Mouse (Mus musculus) hindbrain, embryonic 12.5 days (tissue): ENCODE measurements around the gene Vwce. TPM values are rescaled to one million over a fixed set of nuclear protein-coding genes. Genes with fewer than 3 reads are reported as not detected.

Experiments used
- ATAC-seq: fragments of 200-750 bp; cut with Nextera tagmentation; 2 replicates; pipeline ENCODE4 v1.8.0; 2017; ENCODE audit warnings: moderate TSS enrichment; ENCODE audit not compliant: low FRiP score
- H3K27ac ChIP-seq: fragments of 300-500 bp; sonication (generic); 2 replicates; pipeline ENCODE4 v1.5.1; 2016; ENCODE audit warnings: mild to moderate bottlenecking
- H3K27me3 ChIP-seq: fragments of 300-500 bp; sonication (generic); 2 replicates; pipeline ENCODE4 v1.6.1; 2016; ENCODE audit warnings: mild to moderate bottlenecking
- H3K36me3 ChIP-seq: fragments of 300-500 bp; sonication (generic); 2 replicates; pipeline ENCODE4 v1.6.1; 2016; ENCODE audit warnings: mild to moderate bottlenecking
- H3K4me1 ChIP-seq: fragments of 300-500 bp; sonication (generic); 2 replicates; pipeline ENCODE4 v1.6.1; 2016
- H3K4me2 ChIP-seq: fragments of 300-500 bp; sonication (generic); replicated peaks from 2 replicates; pipeline ENCODE4 v1.6.1; 2016; ENCODE audit warnings: mild to moderate bottlenecking
- H3K4me3 ChIP-seq: fragments of 300-500 bp; sonication (generic); 2 replicates; pipeline ENCODE4 v1.5.1; 2016; ENCODE audit warnings: mild to moderate bottlenecking
- H3K9ac ChIP-seq: fragments of 300-500 bp; sonication (generic); 2 replicates; pipeline ENCODE4 v1.6.1; 2016; ENCODE audit warnings: mild to moderate bottlenecking, moderate library complexity
- H3K9me3 ChIP-seq: fragments of 300-500 bp; sonication (generic); replicated peaks from 2 replicates; pipeline ENCODE4 v1.6.1; 2016; ENCODE audit warnings: mild to moderate bottlenecking
- WGBS: fragments of 180-500 bp; shearing (Covaris S2); methylation state at CpG from one replicate; pipeline ENCODE4 v1.1.7; 2016; 5-methylcytosine and 5-hydroxymethylcytosine counted together
- polyA plus RNA-seq: library from polyadenylated mRNA; unstranded; fragments of >200 nt; fragmentation: Nextera tagmentation; extraction: Ambion mirVana; gene quantifications from 2 replicates; pipeline ENCODE4 v1.2.1, GENCODE M21; 2016

Gene Vwce
- polyA plus RNA-seq, 1 experiment from 2014 or later: 0.74 TPM

DNA sequence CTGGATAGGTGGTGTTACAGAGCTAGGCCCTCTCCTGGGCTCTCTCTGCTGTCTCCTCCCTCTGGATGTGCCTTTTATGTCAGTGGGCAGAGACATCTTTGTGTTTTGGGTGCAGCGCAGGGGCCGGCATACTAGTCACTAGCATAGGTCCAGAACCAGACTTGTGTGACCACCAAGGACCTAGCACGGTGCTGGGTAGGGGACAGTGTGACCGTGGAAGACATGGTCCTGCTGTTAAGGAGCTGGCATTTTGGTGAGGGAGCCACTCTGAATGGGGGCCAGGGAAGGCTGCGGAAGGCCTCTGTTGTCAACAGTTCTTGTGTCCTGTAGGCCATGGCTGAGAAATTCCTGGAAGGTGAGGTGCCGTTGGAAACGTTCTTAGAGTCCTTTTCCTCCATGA, 78.2 kb downstream of the Vwce start:
- H3K36me3 ChIP-seq: peaks cover 44% of the 10 kb centered on the region
- no peak for ATAC-seq

DNA sequence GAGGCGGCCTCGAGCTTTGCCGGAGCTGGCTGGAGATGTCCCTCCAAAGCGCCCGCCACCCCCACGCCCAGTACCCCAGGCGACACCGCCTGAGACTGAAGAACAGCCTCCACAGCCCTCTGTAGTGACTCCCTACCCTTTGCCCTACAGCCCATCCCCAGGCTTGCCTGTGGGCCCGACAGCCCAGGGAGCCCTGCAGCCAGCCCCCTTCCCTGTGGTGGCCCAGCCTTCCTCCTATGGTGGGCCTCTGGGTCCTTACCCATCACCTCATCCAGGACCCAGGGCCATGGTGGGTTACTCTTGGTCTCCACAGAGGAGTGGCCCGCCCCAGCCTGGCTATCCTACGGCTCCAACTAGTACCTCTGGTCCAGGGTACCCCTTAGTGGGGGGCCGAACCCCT, 78.6 kb downstream of the Vwce start:
- peaks cover 20% of the 10 kb centered on the region for H3K4me1 ChIP-seq
- H3K27me3 ChIP-seq: no peaks in the 10 kb centered on the region
- H3K36me3 ChIP-seq: peaks cover 39% of the 10 kb centered on the region
- 95% methylated on average over 12 of the region's 12 CpGs for WGBS
- H3K9ac ChIP-seq: no peak overlapping the region
- ATAC-seq: no peak
- no peak overlapping the region for H3K27ac ChIP-seq
- no peak overlapping the region for H3K4me2 ChIP-seq
- no peak overlapping the region for H3K4me3 ChIP-seq
- H3K9me3 ChIP-seq: no peaks in the 10 kb centered on the region

More for the DNA sequence above, 78.2 kb downstream of the Vwce start:
- WGBS: 92% methylated on average over 7 of the region's 7 CpGs
- H3K9me3 ChIP-seq: no peaks in the 10 kb centered on the region
- no peak overlapping the region for H3K4me2 ChIP-seq
- H3K27ac ChIP-seq: no peak overlapping the region
- no peak overlapping the region for H3K4me3 ChIP-seq
- no peak overlapping the region for H3K9ac ChIP-seq
- H3K27me3 ChIP-seq: no peaks in the 10 kb centered on the region
- H3K4me1 ChIP-seq: peaks cover 20% of the 10 kb centered on the region

DNA sequence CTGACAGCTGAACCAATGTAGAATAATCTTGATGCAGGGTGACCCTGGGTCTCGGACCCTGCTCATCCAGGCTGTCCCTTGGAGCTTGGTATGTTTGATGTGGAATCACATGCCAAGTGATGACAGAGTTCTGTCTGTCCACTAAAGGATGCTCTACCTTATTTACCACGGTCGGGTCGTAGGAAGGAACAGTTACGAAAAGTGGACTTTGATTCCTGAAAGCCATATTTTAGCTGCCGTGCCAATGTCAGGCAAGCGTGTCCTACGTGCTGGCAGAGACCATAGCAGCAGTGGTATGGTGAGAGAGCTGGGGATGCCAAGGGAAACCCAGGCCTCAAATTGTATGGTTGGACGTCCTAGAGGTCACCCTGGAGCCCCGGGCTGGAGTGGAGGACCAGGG, 79.5 kb downstream of the Vwce start:
- H3K27ac ChIP-seq: no peak overlapping the region
- 91% methylated on average over 10 of the region's 10 CpGs for WGBS
- no peak for ATAC-seq

DNA sequence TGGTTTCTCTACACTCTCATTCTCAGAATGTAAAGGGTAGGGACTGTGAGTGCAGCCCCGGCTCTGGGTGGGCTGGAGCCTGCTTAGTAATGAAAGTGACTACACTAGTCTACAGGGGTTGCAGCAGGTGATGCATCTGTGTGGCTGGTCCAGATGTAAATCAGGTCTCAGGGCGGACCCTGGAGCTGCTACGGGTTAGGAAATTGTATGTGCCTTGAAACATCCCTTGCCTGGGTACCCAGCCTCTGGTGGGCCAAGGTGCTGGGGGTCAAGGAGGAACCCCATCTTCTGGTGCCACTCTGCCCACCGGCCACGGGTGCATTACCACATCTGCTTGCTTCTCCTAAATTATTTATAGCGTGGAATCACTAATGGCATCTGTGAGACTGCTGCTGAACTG, 80.2 kb downstream of the Vwce start:
- no peak for ATAC-seq
- Histone ChIP-seq H3K4me2 (no peak overlapping the region), H3K27me3 (no peaks in the 10 kb centered on the region), H3K9ac (no peak overlapping the region), H3K36me3 (peaks cover 37% of the 10 kb centered on the region), H3K9me3 (no peaks in the 10 kb centered on the region), H3K4me1 (peaks cover 17% of the 10 kb centered on the region), H3K27ac (peak overlapping the region; percentile 44), H3K4me3 (no peak overlapping the region)
- 85% methylated on average over 6 of the region's 6 CpGs for WGBS

More for the DNA sequence above, 79.5 kb downstream of the Vwce start:
- no peak overlapping the region for H3K4me2 ChIP-seq
- no peaks in the 10 kb centered on the region for H3K27me3 ChIP-seq
- no peak overlapping the region for H3K9ac ChIP-seq
- H3K9me3 ChIP-seq: no peaks in the 10 kb centered on the region
- H3K36me3 ChIP-seq: peaks cover 39% of the 10 kb centered on the region
- H3K4me1 ChIP-seq: peaks cover 20% of the 10 kb centered on the region
- H3K4me3 ChIP-seq: no peak overlapping the region

DNA sequence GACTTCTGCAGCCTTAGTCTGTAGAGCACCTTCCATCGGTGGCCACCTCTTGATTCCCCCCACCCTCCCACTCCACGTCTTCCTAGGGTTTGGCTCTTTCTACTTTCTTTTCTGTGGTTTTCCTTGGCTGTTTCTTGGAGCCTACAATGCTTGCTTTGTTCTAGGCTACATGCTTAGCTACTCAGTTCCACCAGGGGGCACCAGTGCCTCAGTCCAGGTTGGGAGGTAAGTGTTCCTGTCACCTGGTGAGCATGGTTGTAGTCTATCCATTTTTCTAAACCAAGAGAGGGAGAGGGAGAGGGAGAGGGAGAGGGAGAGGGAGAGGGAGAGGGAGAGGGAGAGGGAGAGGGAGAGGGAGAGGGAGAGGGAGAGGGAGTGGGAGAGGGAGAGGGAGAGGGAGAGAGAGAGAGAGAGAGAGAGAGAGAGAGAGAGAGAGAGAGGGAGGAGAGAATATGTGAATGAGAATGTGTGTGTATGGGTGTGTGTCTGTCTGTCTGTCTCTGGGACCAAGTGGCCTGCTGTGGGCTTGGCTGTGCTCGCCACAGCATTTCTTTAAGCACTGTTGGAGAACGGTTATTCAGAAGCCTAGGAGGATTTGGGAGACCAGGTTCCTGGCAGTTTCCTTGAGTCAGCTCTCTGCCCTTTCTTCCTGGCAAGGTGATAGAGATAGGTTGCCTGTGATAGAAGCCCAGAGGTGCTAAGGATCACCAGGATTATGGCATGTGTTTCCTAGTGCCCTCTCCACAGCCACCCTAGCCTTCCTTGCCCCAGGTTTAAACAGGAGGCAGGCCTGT, 80.9 kb downstream of the Vwce start:
- H3K9me3 ChIP-seq: no peaks in the 10 kb centered on the region
- H3K9ac ChIP-seq: no peak overlapping the region
- no peak overlapping the region for H3K4me2 ChIP-seq
- peaks cover 35% of the 10 kb centered on the region for H3K36me3 ChIP-seq
- 47% methylated on average over 4 of the region's 4 CpGs for WGBS
- peak; percentile 63 for ATAC-seq
- peak overlapping the region; percentile 44; the same call in 1 of the 2 replicates for H3K27ac ChIP-seq
- H3K4me1 ChIP-seq: peaks cover 17% of the 10 kb centered on the region
- no peaks in the 10 kb centered on the region for H3K27me3 ChIP-seq
- no peak overlapping the region for H3K4me3 ChIP-seq

DNA sequence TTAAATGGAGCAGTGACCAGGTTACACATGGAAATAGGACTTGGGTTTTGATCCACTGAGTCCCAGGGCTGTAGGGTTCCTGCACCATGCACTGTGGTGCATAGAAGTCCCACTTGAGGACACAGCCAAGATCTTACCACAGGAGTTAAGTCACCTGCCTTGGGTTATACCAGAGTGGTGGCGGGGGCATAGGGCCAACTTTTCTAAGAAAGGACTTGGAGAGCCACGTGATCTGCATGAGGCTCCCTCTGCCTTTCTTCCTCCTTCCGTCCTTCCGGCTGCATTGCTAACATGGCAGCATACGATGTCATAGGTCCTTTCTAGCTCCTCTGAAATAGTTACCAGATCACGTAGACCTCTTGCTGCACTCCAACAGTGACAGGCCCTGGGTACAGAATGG, 81.5 kb downstream of the Vwce start:
- H3K36me3 ChIP-seq: peaks cover 35% of the 10 kb centered on the region
- WGBS: 86% methylated on average over 6 of the region's 6 CpGs
- H3K9me3 ChIP-seq: no peaks in the 10 kb centered on the region
- H3K27me3 ChIP-seq: no peaks in the 10 kb centered on the region
- H3K4me3 ChIP-seq: no peak overlapping the region
- H3K9ac ChIP-seq: no peak overlapping the region
- no peak overlapping the region for H3K4me2 ChIP-seq
- H3K4me1 ChIP-seq: peaks cover 19% of the 10 kb centered on the region
- no peak for ATAC-seq
- no peak overlapping the region for H3K27ac ChIP-seq

Other genes with a start within 250 kb of the Vwce start
- gene Syt7, start 245.1 kb upstream of the Vwce start, polyA plus RNA-seq: 6.2 and 7.6 TPM in 2 replicates
- 1.4 and 1.7 TPM in 2 replicates for gene Lrrc10b, start 176.7 kb upstream of the Vwce start, polyA plus RNA-seq
- gene Ppp1r32, start 151.3 kb upstream of the Vwce start, polyA plus RNA-seq: 1.1 and 2.0 TPM in 2 replicates
- 57.1 and 61.4 TPM in 2 replicates for gene Cpsf7, start 108.9 kb upstream of the Vwce start, polyA plus RNA-seq
- 54.9 and 64.1 TPM in 2 replicates for gene Sdhaf2, start 108.1 kb upstream of the Vwce start, polyA plus RNA-seq
- gene Tmem216, start 78.0 kb upstream of the Vwce start, polyA plus RNA-seq: 49.1 and 56.6 TPM in 2 replicates
- 15.8 and 16.3 TPM in 2 replicates for gene Cyb561a3, start 57.0 kb upstream of the Vwce start, polyA plus RNA-seq
- gene Tmem138, start 56.9 kb upstream of the Vwce start, polyA plus RNA-seq: 43.8 and 52.4 TPM in 2 replicates
- 395 and 396 TPM in 2 replicates for gene Ddb1, start 28.9 kb upstream of the Vwce start, polyA plus RNA-seq
- 21.3 and 23.9 TPM in 2 replicates for gene Tkfc, start 28.6 kb upstream of the Vwce start, polyA plus RNA-seq
- not detected in 2 replicates for gene Pga5, start 43.9 kb downstream of the Vwce start, polyA plus RNA-seq
- 36.6 and 37.5 TPM in 2 replicates for gene Vps37c, start 54.5 kb downstream of the Vwce start, polyA plus RNA-seq
- 0.17 and 0.31 TPM in 2 replicates for gene Cd5, start 104.8 kb downstream of the Vwce start, polyA plus RNA-seq
- not detected in 2 replicates for gene Cd6, start 195.8 kb downstream of the Vwce start, polyA plus RNA-seq
- 0.26 and 0.51 TPM in 2 replicates for gene Slc15a3, start 205.5 kb downstream of the Vwce start, polyA plus RNA-seq
- 147 and 151 TPM in 2 replicates for gene Tmem132a, start 235.7 kb downstream of the Vwce start, polyA plus RNA-seq
- gene Tmem109, start 247.8 kb downstream of the Vwce start, polyA plus RNA-seq: 46.0 and 46.2 TPM in 2 replicates